Mouse (Mus musculus) C2C12 (cell line): ENCODE results near the gene Ap1g1. TPM values are rescaled to one million over a fixed set of nuclear protein-coding genes. Genes with fewer than 3 reads are reported as not detected.

Source experiments
- H3K27me3 ChIP-seq: one replicate; pipeline ENCODE4 v1.6.1; 2011; ENCODE audit not compliant: control insufficient read depth, insufficient read depth, insufficient read length
- H3K36me3 ChIP-seq: one replicate; pipeline ENCODE4 v1.6.1; 2011; ENCODE audit not compliant: control insufficient read depth, insufficient read depth
- H3K4me3 ChIP-seq: one replicate; pipeline ENCODE4 v1.5.1; 2011; ENCODE audit warnings: mild to moderate bottlenecking, control low read depth; ENCODE audit not compliant: poor library complexity, insufficient read depth, severe bottlenecking
- H3K79me2 ChIP-seq: one replicate; pipeline ENCODE4 v1.6.1; 2011; ENCODE audit not compliant: control insufficient read depth, insufficient read depth
- H3K79me3 ChIP-seq: one replicate; pipeline ENCODE4 v1.6.1; 2011; ENCODE audit warnings: low read depth, control low read depth
- H3ac ChIP-seq: one replicate; pipeline ENCODE3; 2011; ENCODE audit warnings: low read depth; ENCODE audit not compliant: control insufficient read depth, insufficient read length
- CEBPB ChIP-seq: IDR thresholded peaks from one replicate; pipeline ENCODE4 v1.6.1; 2011; ENCODE audit warnings: low read depth, mild to moderate bottlenecking, control low read depth, moderate library complexity
- CTCF ChIP-seq: IDR thresholded peaks from one replicate; pipeline ENCODE4 v1.5.1; 2011; ENCODE audit not compliant: control insufficient read depth, insufficient read depth, insufficient read length
- FOSL1 ChIP-seq: IDR thresholded peaks from one replicate; pipeline ENCODE4 v1.8.0; 2011; ENCODE audit warnings: mild to moderate bottlenecking, low read length; ENCODE audit not compliant: poor library complexity, insufficient read depth, severe bottlenecking
- MAX ChIP-seq: IDR thresholded peaks from one replicate; pipeline ENCODE4 v1.6.1; 2011; ENCODE audit warnings: mild to moderate bottlenecking, control low read depth
- MYOD1 ChIP-seq: IDR thresholded peaks from one replicate; pipeline ENCODE4 v1.6.1; 2011; ENCODE audit warnings: low read depth; ENCODE audit not compliant: control insufficient read depth, insufficient read length
- MYOG ChIP-seq: IDR thresholded peaks from one replicate; pipeline ENCODE4 v1.6.1; 2011; ENCODE audit not compliant: control insufficient read depth, insufficient read length; ENCODE audit errors: extremely low read depth
- USF1 ChIP-seq: IDR thresholded peaks from one replicate; pipeline ENCODE4 v1.6.1; 2011; ENCODE audit warnings: low read depth, mild to moderate bottlenecking, control low read depth, moderate library complexity
- polyA plus RNA-seq: library from polyadenylated mRNA; unstranded; fragments of >200 nt; fragmentation: generic; extraction: Trizol; gene quantifications from one replicate; pipeline ENCODE4 v1.2.1, GENCODE M21; 2012; ENCODE audit warnings: missing spikeins

Gene Ap1g1
- polyA plus RNA-seq, 1 experiment, result 25.6 TPM

- Histone ChIP-seq H3K4me3 (no peak overlapping the region), H3K79me2 (no peaks in the 10 kb centered on the region), H3K27me3 (no peaks in the 10 kb centered on the region), H3K36me3 (peaks cover 79% of the 10 kb centered on the region), H3ac (no peak overlapping the region), H3K79me3 (no peaks in the 10 kb centered on the region)
- no peak for TF ChIP-seq MYOD1
- no peak for TF ChIP-seq CTCF
- TF ChIP-seq MAX, result no peak
- no peak for TF ChIP-seq USF1
- TF ChIP-seq MYOG, result no peak
- TF ChIP-seq FOSL1, result no peak
- no peak for TF ChIP-seq CEBPB
These were observed 76.2 kb downstream of the Ap1g1 start for GRCm38 (mm10) chr8:109854522-109854921.

GRCm38 (mm10) chr8:109855451-109855850 is 77.1 kb downstream of the Ap1g1 start:
- H3ac ChIP-seq, result no peak overlapping the region
- peaks cover 82% of the 10 kb centered on the region for H3K36me3 ChIP-seq
- TF ChIP-seq CEBPB, result no peak
- no peak for TF ChIP-seq CTCF
- no peak overlapping the region for H3K4me3 ChIP-seq
- H3K79me3 ChIP-seq, result no peaks in the 10 kb centered on the region
- no peaks in the 10 kb centered on the region for H3K79me2 ChIP-seq
- H3K27me3 ChIP-seq, result no peaks in the 10 kb centered on the region

GRCm38 (mm10) chr8:109863398-109863797 is 85.0 kb downstream of the Ap1g1 start:
- Histone ChIP-seq H3K79me3 (no peaks in the 10 kb centered on the region), H3K27me3 (no peaks in the 10 kb centered on the region), H3K36me3 (peaks cover 47% of the 10 kb centered on the region), H3K79me2 (no peaks in the 10 kb centered on the region), H3ac (no peak overlapping the region), H3K4me3 (no peak overlapping the region)
- TF ChIP-seq FOSL1 (no peak), CEBPB (no peak), MAX (no peak), CTCF (no peak)

- no peaks in the 10 kb centered on the region for H3K79me3 ChIP-seq
- H3ac ChIP-seq, result no peak overlapping the region
- H3K79me2 ChIP-seq, result peaks cover 8% of the 10 kb centered on the region
- peaks cover 33% of the 10 kb centered on the region for H3K36me3 ChIP-seq
- TF ChIP-seq USF1 (no peak), CTCF (no peak), MAX (no peak), FOSL1 (no peak), MYOD1 (no peak), CEBPB (no peak), MYOG (no peak)
- no peak overlapping the region for H3K4me3 ChIP-seq
- H3K27me3 ChIP-seq, result no peaks in the 10 kb centered on the region
These were observed 86.4 kb downstream of the Ap1g1 start for GRCm38 (mm10) chr8:109864798-109865197.

GRCm38 (mm10) chr8:109865536-109865935 is 87.2 kb downstream of the Ap1g1 start:
- H3K27me3 ChIP-seq, result no peaks in the 10 kb centered on the region
- H3K79me2 ChIP-seq, result peaks cover 15% of the 10 kb centered on the region
- TF ChIP-seq USF1, result no peak
- no peak for TF ChIP-seq MYOG
- no peak for TF ChIP-seq CEBPB
- no peak for TF ChIP-seq FOSL1
- TF ChIP-seq MYOD1, result no peak
- TF ChIP-seq CTCF, result no peak
- TF ChIP-seq MAX, result no peak
- peaks cover 26% of the 10 kb centered on the region for H3K36me3 ChIP-seq
- no peak overlapping the region for H3ac ChIP-seq
- peaks cover 3% of the 10 kb centered on the region for H3K79me3 ChIP-seq
- no peak overlapping the region for H3K4me3 ChIP-seq

GRCm38 (mm10) chr8:109866690-109867089 is 88.3 kb downstream of the Ap1g1 start:
- peaks cover 27% of the 10 kb centered on the region for H3K79me2 ChIP-seq
- TF ChIP-seq MYOD1 (no peak), FOSL1 (no peak), USF1 (no peak), CEBPB (no peak), MAX (no peak), MYOG (no peak), CTCF (no peak)
- H3ac ChIP-seq, result no peak overlapping the region
- peaks cover 7% of the 10 kb centered on the region for H3K79me3 ChIP-seq
- no peaks in the 10 kb centered on the region for H3K27me3 ChIP-seq
- H3K36me3 ChIP-seq, result peaks cover 15% of the 10 kb centered on the region
- no peak overlapping the region for H3K4me3 ChIP-seq
